Mouse (Mus musculus) adrenal gland, adult 18-20 months (tissue): Measurements from ENCODE around the gene Ntf3. TPM values are rescaled to one million over a fixed set of nuclear protein-coding genes. Genes with fewer than 3 reads are reported as not detected.

ENCODE experiments used
- DNase-seq, 2 experiments: peaks; one replicate each; pipeline ENCODE4 v3.0.0; 2021 to 2022; ENCODE audit warnings: low spot score in 2 of 2
- total RNA-seq, 2 experiments: library from RNA; stranded (reverse); gene quantifications; 1 replicate in 1 of 2; 2 replicates in 1 of 2; pipeline ENCODE4 v1.2.3; 2021

Ntf3 gene
- total RNA-seq, 2 experiments from 2014 or later, result 1.5 to 1.7 TPM

DNA sequence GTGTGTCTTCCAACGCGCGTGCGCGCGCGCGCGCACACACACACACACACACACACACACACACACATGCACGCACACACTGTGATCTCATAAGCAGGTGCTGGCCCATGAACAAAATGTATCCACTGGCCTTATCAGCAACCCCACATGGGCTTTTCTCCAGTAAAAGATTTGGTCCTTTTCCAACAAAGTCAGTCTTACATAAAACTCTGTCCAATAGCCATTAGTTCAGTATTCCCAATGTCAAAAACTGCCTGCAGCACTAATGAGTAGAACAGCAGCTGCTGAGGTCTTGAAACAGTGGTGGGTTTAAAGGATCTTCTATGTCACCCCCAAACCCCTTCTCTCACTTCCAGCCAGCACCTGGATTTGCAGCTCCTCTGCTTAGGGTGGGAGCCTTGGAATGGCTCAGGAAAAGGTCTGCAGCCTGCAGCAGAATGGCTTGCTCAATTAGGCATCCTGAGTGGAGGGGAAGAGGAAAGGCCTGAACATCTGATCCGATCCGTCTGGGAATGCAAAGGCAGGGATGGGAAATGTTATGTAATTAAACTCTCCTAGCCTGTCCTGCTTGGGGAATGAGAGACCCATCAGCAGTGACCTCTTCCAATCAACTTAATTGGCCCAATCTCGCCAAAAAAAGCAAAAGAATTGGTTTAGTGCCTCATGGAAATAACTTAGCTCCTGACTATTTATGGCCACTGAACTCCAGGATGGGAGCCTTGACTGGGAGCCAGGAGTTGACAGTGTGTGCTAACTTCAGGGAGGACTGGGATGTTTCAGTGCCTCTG is 7.2 kb downstream of the Ntf3 start:
- DNase-seq, result no peak

- no peak for DNase-seq
Observed at GRCm38 (mm10) chr6:126155928-126156327, 10.8 kb downstream of the Ntf3 start.

DNA sequence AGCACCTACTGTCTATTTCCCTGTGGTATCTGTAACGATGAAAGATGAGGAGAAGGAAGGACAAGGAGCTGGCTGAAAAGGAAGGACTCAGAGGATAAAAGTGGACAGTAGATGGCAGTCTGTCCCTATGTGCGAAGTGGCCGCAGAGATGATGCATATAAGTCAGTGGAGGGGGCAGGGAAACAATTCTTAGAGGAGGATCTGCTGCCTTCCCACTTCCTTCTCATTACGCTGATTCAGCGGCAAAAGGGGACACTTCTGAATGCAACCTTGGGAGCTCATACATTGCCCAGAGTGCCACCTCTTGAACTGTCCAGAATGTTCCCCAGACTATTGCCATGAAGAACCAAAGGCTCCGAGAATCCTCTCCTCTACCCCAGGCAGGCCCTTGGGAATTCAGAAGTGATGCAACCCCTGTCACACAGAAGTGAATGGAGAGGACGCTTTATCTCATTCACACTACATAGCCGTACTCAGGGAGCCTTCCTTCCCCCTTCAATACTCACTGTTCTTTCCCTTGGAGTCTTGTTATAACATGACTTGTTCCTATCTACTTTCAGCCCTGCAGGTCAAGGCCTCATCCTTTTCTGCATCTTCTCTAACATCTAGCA is 12.2 kb downstream of the Ntf3 start:
- no peak for DNase-seq

- DNase-seq, result no peak
Observed at GRCm38 (mm10) chr6:126153154-126153553, 13.6 kb downstream of the Ntf3 start.

DNA sequence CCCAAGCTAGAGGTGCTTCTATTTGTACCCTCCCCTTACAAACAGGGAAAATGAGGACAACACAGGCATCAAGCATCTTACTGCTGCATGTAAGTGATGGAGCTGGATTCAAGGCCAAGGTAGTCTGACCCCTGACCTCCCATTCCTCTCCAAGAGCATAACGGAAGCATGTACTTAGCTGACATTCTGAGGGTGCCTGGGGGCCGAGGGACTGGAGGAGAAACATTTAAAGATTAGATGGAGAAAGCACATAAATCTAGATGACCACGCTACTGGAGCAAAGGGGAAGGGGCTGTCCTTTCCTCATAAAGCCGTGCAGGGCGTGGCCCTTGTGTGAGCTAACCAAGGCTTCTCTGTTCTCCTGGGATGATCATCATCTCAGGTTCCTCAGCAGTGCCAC is 23.1 kb downstream of the Ntf3 start:
- DNase-seq, result no peak

- DNase-seq, result no peak
Observed at GRCm38 (mm10) chr6:126142741-126143140, 24.0 kb downstream of the Ntf3 start.

DNA sequence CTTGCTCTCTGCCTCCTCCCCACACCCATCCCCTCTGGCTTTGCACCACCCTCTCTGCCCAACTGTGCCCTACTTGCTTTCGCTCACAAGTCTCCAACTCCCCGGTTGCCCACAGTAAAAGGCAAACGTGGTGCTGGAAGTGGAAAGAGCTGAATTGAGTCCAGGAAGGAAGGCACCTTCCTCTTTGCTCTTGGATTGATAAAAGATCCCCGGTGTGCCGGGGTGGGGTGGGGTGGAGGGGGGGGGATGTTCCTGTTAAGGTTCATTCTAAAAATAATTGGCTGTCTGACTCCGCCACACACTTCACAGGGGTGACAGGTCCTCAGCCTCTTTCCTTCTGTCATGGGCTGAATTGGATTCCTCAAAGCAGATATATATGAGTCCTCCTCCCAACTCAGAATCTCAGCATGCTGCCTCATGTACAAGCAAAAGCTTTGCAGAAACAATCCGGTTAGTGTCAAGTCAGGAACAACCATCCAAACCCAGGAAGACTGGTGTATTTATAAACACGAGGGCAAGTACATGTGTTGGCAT is 24.6 kb downstream of the Ntf3 start:
- no peak for DNase-seq

GRCm38 (mm10) chr6:126141472-126141871 is 25.2 kb downstream of the Ntf3 start:
- no peak for DNase-seq

DNA sequence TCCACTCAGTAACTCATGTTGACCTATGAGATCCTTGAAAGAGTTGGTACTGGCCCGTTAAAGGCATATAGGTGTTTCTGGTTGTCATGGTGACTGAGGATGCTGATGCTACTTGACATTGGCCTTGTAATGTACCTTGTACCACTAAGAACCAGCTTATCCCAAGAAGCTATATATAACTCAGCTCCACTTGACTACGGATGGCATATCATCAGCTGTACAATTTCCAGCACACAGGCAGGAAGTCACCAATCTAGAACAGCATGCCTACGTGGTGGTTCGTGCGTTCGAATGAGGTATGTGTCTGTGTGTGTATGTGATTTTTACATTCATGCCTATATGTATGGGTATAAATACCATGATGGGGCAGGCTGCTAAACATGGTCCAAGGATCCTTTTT is 25.7 kb downstream of the Ntf3 start:
- no peak for DNase-seq

- no peak for DNase-seq
Observed at GRCm38 (mm10) chr6:126140416-126140815, 26.3 kb downstream of the Ntf3 start.

DNA sequence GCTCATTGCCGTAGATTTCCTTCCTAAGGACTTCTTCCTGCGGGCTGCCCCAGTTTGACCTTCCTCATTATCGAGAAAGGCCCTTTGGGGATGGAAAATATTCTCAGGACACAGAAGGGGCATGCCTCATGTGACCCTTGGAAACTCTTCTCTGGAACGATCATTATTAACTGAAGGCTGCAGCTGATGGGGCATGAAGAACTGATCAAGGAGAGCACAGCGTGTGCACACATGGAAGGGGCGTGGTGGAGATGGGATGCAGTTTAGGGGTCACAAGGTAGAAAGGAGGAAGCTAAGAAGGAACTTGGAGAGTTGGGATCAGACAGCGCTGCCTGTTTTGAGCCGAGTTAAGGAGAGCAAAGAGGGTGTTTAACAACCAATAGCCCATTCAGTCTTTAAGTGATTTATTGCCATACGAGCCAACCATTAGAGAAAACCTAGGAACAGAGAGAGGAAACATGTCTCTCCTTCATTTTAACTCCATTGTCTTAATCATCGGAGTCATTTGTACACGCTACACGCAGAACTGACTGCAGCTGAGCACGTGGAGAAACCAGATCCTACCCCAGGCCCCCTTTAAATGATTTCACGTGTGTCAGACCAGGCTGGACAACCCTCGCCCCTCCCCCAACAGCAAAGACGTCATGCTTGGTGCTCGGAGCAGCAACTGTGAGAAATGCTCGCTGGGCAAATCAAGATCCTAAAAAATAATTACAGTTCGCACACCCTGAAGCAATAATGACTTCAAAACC is 32.4 kb downstream of the Ntf3 start:
- DNase-seq, result no peak

DNA sequence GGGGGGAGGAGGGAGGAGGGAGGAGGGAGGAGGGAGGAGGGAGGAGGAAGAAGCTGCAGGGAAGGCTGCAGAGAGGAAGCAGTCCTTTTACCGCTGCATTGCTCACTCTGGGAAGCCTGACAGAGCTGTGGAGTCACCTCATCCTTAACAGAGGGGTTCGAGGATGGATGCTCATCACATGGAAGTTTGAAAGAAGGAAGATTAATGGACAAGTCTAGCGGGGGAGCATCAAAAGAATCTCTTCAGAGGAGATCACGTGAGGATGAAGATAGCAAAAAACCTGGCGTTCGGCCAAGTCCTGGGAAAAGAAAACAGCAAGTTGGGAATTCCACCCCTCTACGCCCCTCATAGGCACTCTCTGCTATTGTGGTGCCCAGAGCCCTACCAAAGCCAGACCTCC is 38.5 kb downstream of the Ntf3 start:
- DNase-seq, result no peak

- no peak for DNase-seq
Observed at GRCm38 (mm10) chr6:126118247-126118646, 48.5 kb downstream of the Ntf3 start.

DNA sequence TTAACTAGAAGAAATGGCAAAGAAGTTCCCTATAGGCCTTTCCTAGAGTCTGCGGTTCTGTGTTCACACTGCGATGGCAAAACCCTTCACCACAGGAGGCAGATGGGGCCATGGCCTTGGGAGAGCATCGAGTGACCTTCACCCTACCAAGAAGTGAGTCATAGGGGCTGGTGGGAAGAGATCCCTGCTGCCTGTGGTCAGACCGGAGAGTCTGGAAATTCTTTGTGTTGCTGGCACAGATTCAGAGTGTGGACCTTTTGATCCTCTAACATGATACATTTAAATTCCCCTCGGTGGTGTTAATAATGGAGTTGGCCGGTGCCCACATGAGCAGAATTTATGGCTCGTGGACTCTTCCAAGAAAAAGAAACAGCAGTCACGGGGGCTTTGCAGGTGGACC is 49.5 kb downstream of the Ntf3 start:
- no peak for DNase-seq

- no peak for DNase-seq
Observed at GRCm38 (mm10) chr6:126114934-126115633, 51.6 kb downstream of the Ntf3 start.

DNA sequence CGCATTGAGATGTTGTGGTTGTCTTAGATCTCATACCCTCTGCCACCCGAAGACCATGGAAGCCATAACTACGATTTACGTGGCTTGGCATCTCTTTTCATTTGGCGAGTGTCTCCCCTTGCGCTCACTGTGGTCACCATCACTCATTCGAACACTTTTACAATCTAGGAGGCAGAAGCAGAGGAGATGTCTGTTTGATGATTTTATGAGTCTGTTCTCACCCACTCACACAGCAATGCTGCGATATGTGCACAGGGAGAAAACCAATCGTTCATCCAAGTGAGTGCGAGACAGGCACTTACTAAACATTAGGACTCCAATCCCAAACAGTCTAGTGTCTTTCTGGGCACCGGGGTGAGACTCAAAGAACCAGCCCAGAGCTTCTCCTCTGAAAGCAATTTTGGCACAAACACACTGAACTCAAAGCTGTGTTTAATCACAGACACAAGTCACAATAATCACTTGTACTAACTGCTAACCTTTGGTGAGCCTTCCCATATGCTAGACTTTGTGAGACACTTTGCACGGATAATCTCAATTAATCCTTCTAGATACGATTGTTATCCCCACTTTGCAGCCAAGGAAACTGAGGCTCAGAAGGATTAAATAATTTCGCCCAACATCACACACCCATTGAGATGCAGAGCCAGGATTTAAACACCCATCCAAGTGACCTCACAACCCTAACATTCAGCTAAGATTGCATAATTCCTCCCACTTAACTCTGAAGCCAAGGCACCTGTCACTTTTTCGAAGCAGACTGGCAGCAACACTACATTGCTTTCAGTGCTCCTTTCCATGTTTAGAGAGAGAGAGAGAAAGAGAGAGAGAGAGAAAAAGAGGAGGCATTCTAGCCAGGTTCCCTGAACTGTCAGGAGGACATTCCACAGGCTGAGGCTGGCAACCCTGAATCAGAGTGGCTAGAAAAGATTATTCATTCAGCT is 55.5 kb downstream of the Ntf3 start:
- DNase-seq, result no peak

GRCm38 (mm10) chr6:126109184-126109583 is 57.5 kb downstream of the Ntf3 start:
- no peak for DNase-seq

- DNase-seq, result no peak
Observed at GRCm38 (mm10) chr6:126108771-126109170, 57.9 kb downstream of the Ntf3 start.

DNA sequence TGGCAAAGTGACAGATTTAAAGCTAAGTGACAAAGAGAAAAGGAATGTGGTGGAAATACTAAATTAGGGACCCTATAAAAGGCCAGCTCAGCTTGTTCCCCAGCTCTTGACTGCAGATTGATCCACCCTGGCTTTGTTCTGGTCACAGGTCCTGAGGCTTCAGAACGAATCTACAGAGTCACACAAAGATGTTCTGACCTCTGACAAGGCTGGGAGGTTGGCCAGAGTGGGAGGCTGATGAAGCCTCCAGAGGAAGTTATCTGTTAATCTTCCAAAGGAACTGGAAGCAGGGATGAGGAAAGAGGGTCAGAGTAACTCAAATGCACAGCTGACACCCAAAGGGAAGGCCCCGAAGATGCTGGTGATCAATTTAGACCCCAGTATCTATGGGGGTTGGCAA is 59.3 kb downstream of the Ntf3 start:
- no peak for DNase-seq

DNA sequence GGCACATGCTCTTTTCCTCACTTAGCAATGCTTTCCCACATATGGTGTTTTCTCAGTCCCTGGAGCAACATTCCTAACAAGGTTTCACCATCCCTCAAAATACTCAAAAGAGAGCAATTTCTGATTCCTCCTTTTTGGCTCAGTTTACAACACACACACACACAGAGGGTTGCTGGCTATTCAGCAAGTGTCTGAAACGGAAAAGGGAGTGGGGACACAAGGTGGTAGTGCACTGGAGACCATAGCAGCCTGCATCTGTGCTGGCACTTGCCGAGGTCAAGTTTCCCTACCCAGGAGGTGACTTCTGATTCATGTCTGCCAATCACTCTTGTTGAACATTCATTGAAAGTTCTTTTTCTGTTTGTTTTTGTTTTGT is 59.9 kb downstream of the Ntf3 start:
- DNase-seq, result no peak
